Mouse (Mus musculus) midbrain, embryonic 11.5 days (tissue): Measurements from ENCODE around the gene Gata1. TPM values are rescaled to one million over a fixed set of nuclear protein-coding genes. Genes with fewer than 3 reads are reported as not detected.

Experiments
- ATAC-seq: fragments of 200-750 bp; cut with Nextera tagmentation; 2 replicates; pipeline ENCODE4 v1.8.0; 2017; ENCODE audit warnings: moderate TSS enrichment, moderate library complexity; ENCODE audit not compliant: low FRiP score
- DNase-seq: peaks from one replicate; pipeline ENCODE4 v3.0.0; 2015; ENCODE audit warnings: low spot score; ENCODE audit errors: missing footprints
- H3K27ac ChIP-seq: fragments of 300-500 bp; sonication (generic); 2 replicates; pipeline ENCODE4 v1.5.1; 2014; ENCODE audit warnings: low read depth, low read length
- H3K27me3 ChIP-seq: fragments of 300-500 bp; sonication (generic); 2 replicates; pipeline ENCODE4 v1.6.1; 2014; ENCODE audit warnings: mild to moderate bottlenecking, low read length, moderate library complexity, mixed read lengths; ENCODE audit not compliant: control insufficient read depth, insufficient read depth
- H3K36me3 ChIP-seq: fragments of 300-500 bp; sonication (generic); 2 replicates; pipeline ENCODE4 v1.6.1; 2014; ENCODE audit warnings: mild to moderate bottlenecking, low read length, moderate library complexity, mixed read lengths; ENCODE audit not compliant: control insufficient read depth, insufficient read depth
- H3K4me1 ChIP-seq: fragments of 300-500 bp; sonication (generic); 2 replicates; pipeline ENCODE4 v1.6.1; 2014; ENCODE audit warnings: low read length; ENCODE audit not compliant: control insufficient read depth, insufficient read depth
- H3K4me2 ChIP-seq: fragments of 300-500 bp; sonication (generic); 2 replicates; pipeline ENCODE4 v1.6.1; 2014; ENCODE audit warnings: mild to moderate bottlenecking, moderate library complexity
- H3K4me3 ChIP-seq: fragments of 300-500 bp; sonication (generic); 2 replicates; pipeline ENCODE4 v1.5.1; 2014; ENCODE audit warnings: low read depth, low read length
- H3K9ac ChIP-seq: fragments of 300-500 bp; sonication (generic); 2 replicates; pipeline ENCODE4 v1.6.1; 2014; ENCODE audit warnings: low read length
- H3K9me3 ChIP-seq: fragments of 300-500 bp; sonication (generic); 2 replicates; pipeline ENCODE4 v1.6.1; 2016; ENCODE audit warnings: low read length; ENCODE audit not compliant: control insufficient read depth
- WGBS: fragments of 180-500 bp; shearing (Covaris S2); extraction: QIAGEN DNeasy Blood & Tissue Kit; methylation state at CpG from one replicate; pipeline ENCODE4 v1.1.7; 2014; 5-methylcytosine and 5-hydroxymethylcytosine counted together
- polyA plus RNA-seq: library from polyadenylated mRNA; unstranded; fragments of >200 nt; fragmentation: Nextera tagmentation; extraction: Ambion mirVana; gene quantifications from 2 replicates; pipeline ENCODE4 v1.2.1, GENCODE M21; 2014

Gata1 gene
- polyA plus RNA-seq, 1 experiment from 2014 or later, result 4.8 TPM

GRCm38 (mm10) chrX:7947108-7947899 is 30.6 kb downstream of the Gata1 start, which contains the start of gene Hdac6:
Gene Hdac6, minus strand, starts transcription at chrX:7947889.
- no peak within 1 kb of the TSS; the same call in 1 of the 2 replicates for H3K27ac ChIP-seq
- peak within 1 kb of the TSS; percentile 48; the same call in 1 of the 2 replicates for H3K9ac ChIP-seq
- H3K4me3 ChIP-seq, result peak within 1 kb of the TSS; percentile 43
- no peaks in the 10 kb centered on the region; the same call in 1 of the 2 replicates for H3K4me1 ChIP-seq
- 20% methylated on average over 34 of the region's 37 CpGs for WGBS
- H3K9me3 ChIP-seq, result no peaks in the 10 kb centered on the region
- peak within 1 kb of the TSS; percentile 53 for H3K4me2 ChIP-seq
- ATAC-seq, result peak; percentile 99
- H3K27me3 ChIP-seq, result no peaks in the 10 kb centered on the region
- DNase-seq, result peak; percentile 83
- no peaks in the 10 kb centered on the region for H3K36me3 ChIP-seq

DNA sequence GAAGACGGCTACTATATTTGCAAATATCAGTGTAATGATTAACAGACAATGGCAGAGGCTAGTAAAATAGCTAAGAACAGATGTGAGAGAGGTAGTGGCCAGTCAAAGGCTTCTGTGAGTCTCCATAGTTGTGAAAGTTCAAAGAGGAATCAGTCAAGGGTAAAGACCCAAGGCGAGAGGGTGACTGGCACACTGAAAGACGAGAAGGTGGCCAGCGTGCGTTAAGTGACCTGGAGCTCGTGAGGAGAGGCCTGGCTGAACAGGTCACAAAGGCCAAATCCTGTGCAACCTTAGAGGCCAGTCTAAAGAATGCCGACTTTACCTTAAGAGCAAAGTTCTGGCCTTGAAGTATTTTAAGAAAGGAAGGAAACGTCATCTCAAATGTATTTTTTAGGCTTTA is 32.3 kb downstream of the Gata1 start:
- Histone ChIP-seq H3K9me3 (no peaks in the 10 kb centered on the region), H3K4me1 (no peaks in the 10 kb centered on the region; the same call in 1 of the 2 replicates), H3K4me2 (no peak overlapping the region), H3K4me3 (no peak overlapping the region), H3K36me3 (no peaks in the 10 kb centered on the region), H3K27ac (no peak overlapping the region), H3K9ac (no peak overlapping the region), H3K27me3 (no peaks in the 10 kb centered on the region)
- ATAC-seq, result no peak
- no peak for DNase-seq
- 73% methylated on average over 8 of the region's 8 CpGs for WGBS

GRCm38 (mm10) chrX:7937667-7938066 is 40.2 kb downstream of the Gata1 start:
- H3K4me3 ChIP-seq, result no peak overlapping the region
- H3K36me3 ChIP-seq, result 0 out of 2 replicates have a peak, but pooled peaks cover 2% of the 10 kb centered on the region
- H3K27ac ChIP-seq, result no peak overlapping the region
- no peak overlapping the region for H3K9ac ChIP-seq
- DNase-seq, result no peak
- no peaks in the 10 kb centered on the region for H3K9me3 ChIP-seq
- H3K4me1 ChIP-seq, result no peaks in the 10 kb centered on the region
- 95% methylated on average over 6 of the region's 6 CpGs for WGBS
- no peak overlapping the region for H3K4me2 ChIP-seq
- no peaks in the 10 kb centered on the region for H3K27me3 ChIP-seq
- no peak for ATAC-seq

DNA sequence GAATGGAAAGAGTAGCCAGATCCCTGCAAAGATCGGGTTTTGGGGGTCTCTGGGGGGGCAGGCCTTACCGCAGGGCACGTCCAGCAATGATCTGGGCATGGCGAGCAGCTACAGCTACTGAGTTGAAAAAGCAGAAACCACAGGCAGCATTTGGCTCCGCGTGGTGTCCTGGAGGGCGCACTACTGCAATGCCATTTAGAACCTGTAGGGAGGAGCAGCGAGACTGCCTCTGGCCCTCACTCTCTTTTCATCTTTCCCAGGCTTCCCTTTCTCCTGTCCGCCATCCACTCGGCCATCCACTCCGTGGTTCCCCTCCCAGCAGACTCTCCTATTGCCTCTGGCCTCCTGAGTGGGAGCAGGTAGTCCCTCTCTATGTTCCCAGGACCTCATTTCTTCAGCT is 41.0 kb downstream of the Gata1 start:
- no peak for DNase-seq
- 44% methylated on average over 11 of the region's 11 CpGs for WGBS
- H3K27me3 ChIP-seq, result no peaks in the 10 kb centered on the region

DNA sequence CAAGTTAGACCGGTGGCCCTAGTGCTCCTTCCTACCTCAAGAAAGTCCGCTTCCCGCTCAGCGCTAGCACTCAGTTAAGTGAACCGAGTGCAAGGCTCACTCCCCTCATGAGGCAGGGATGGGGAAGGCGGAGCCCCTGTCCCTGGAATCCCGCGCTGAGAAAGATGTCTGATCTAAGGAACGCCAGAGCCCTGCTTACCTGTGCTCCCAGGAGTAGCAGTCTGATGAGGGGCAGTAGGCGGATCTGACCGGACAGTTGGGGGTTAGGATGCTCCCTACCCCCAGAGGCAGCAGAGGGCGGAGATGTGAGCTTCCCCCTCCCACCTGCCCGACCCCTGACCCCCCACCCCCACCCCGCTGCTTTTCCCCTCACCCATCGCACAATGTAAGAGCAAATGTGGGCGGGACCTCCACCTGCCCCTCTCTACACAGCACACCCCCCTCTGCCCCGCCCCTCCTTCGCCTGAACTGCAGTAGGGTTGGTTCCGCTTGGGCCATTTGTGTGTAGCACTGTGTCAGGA is 49.5 kb downstream of the Gata1 start, which contains the start of gene Eras:
TSS of gene Eras (minus strand) at position 338 of the 521 bp plus-strand sequence.
- no peak for DNase-seq
- no peak within 1 kb of the TSS for H3K4me2 ChIP-seq
- no peak within 1 kb of the TSS for H3K4me3 ChIP-seq
- no peak within 1 kb of the TSS for H3K9ac ChIP-seq
- 0 out of 2 replicates have a peak, but pooled peaks cover 4% of the 10 kb centered on the region for H3K36me3 ChIP-seq
- WGBS, result 11% methylated on average over 18 of the region's 19 CpGs
- H3K27ac ChIP-seq, result no peak within 1 kb of the TSS
- ATAC-seq, result no peak
- H3K9me3 ChIP-seq, result no peaks in the 10 kb centered on the region
- peaks cover 9% of the 10 kb centered on the region for H3K27me3 ChIP-seq
- H3K4me1 ChIP-seq, result no peaks in the 10 kb centered on the region

More for the DNA sequence above, 41.0 kb downstream of the Gata1 start:
- Histone ChIP-seq H3K27ac (no peak overlapping the region), H3K9ac (no peak overlapping the region), H3K4me1 (no peaks in the 10 kb centered on the region), H3K4me2 (no peak overlapping the region), H3K4me3 (no peak overlapping the region), H3K9me3 (no peaks in the 10 kb centered on the region), H3K36me3 (0 out of 2 replicates have a peak, but pooled peaks cover 2% of the 10 kb centered on the region)
- no peak for ATAC-seq

DNA sequence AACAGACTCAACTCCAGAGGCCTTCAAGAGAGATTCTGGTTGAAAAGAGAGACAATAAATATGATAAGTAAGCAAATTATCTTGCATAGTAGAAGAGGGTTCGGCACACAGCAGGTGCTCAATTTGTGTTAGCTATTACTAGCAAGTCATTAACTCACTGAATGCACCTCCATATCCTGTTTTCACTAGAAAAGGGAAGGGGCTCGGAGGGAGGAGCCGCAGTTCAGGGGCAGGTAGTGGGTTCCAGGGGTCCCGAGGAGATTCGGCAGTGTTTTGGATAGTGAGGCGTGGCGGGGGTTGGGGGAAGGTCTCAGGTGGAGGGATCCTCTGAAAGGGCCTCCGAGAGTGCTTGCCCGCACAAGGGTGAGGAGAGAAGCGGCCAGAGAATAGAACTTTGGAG is 50.8 kb downstream of the Gata1 start:
- Histone ChIP-seq H3K4me1 (peaks cover 6% of the 10 kb centered on the region), H3K9me3 (no peaks in the 10 kb centered on the region), H3K4me3 (no peak overlapping the region), H3K27me3 (peaks cover 19% of the 10 kb centered on the region), H3K4me2 (no peak overlapping the region), H3K9ac (no peak overlapping the region), H3K27ac (no peak overlapping the region), H3K36me3 (0 out of 2 replicates have a peak, but pooled peaks cover 4% of the 10 kb centered on the region)
- WGBS, result 22% methylated on average over 10 of the region's 10 CpGs
- no peak for ATAC-seq
- DNase-seq, result no peak

- ATAC-seq (no peak), DNase-seq (no peak)
- Histone ChIP-seq H3K4me1 (peaks cover 6% of the 10 kb centered on the region), H3K27ac (no peak overlapping the region), H3K27me3 (peaks cover 26% of the 10 kb centered on the region), H3K9me3 (no peaks in the 10 kb centered on the region), H3K4me3 (no peak overlapping the region), H3K4me2 (no peak overlapping the region), H3K36me3 (0 out of 2 replicates have a peak, but pooled peaks cover under 1% of the 10 kb centered on the region), H3K9ac (no peak overlapping the region)
- WGBS, result 70% methylated on average over 6 of the region's 6 CpGs
Observed at GRCm38 (mm10) chrX:7926266-7926665, 51.6 kb downstream of the Gata1 start.

DNA sequence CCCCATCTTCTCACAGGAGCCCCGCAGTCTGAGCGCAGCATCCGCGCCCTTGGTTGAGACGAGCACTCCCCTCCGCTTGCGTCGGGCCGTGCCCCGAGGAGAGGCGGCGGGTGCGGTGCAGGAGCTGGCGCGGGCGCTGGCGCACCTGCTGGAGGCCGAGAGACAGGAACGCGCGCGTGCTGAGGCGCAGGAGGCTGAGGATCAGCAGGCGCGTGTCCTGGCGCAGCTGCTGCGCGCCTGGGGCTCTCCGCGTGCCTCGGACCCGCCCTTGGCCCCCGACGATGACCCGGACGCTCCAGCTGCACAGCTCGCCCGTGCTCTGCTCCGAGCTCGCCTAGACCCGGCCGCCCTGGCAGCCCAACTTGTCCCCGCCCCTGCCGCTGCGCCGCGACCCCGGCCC is 55.8 kb downstream of the Gata1 start:
- ATAC-seq (peak; percentile 41), DNase-seq (no peak)
- WGBS, result 12% methylated on average over 42 of the region's 48 CpGs
- Histone ChIP-seq H3K9ac (peak overlapping the region; percentile 54), H3K27ac (no peak overlapping the region), H3K4me1 (peaks cover 9% of the 10 kb centered on the region), H3K36me3 (no peaks in the 10 kb centered on the region), H3K4me2 (peak overlapping the region; percentile 52), H3K27me3 (peaks cover 28% of the 10 kb centered on the region), H3K9me3 (no peaks in the 10 kb centered on the region), H3K4me3 (peak overlapping the region; percentile 30)
